Mouse (Mus musculus): ENCODE data around the gene Glul. TPM values are rescaled to one million over a fixed set of nuclear protein-coding genes. Genes with fewer than 3 reads are reported as not detected.

Gene Glul
- polyA plus RNA-seq, 1 experiment from 2014 or later = 111 TPM

Small RNAs within 50 kb of the gene (microRNA-seq; reads per million reads assigned to microRNA genes)
- 27.1 reads per million, percentile 31 among the genes with 10 or more reads in this experiment for gene Mir8114 (ENCODE audit: borderline number of aligned reads)

Other genes starting within 250 kb of the Glul start
- 0.14 and 0.35 TPM in 2 replicates for gene Rgs8, start 246.9 kb upstream of the Glul start, polyA plus RNA-seq (2015; fragmentation: Nextera tagmentation; extraction: Ambion mirVana)
- gene Rgs16, start 159.6 kb upstream of the Glul start, polyA plus RNA-seq (2015; fragmentation: Nextera tagmentation; extraction: Ambion mirVana) = 4.1 and 4.3 TPM in 2 replicates
- gene Rnasel, start 150.5 kb upstream of the Glul start, polyA plus RNA-seq (2015; fragmentation: Nextera tagmentation; extraction: Ambion mirVana) = 13.7 and 22.1 TPM in 2 replicates
- gene Rgsl1, start 55.8 kb upstream of the Glul start, polyA plus RNA-seq (2015; fragmentation: Nextera tagmentation; extraction: Ambion mirVana) = 0.50 and 0.82 TPM in 2 replicates
- 0.14 and 0.27 TPM in 2 replicates for gene Teddm1b, start 25.6 kb upstream of the Glul start, polyA plus RNA-seq (2015; fragmentation: Nextera tagmentation; extraction: Ambion mirVana)
- not detected in 2 replicates for gene Teddm1a, start 8.2 kb upstream of the Glul start, polyA plus RNA-seq (2015; fragmentation: Nextera tagmentation; extraction: Ambion mirVana)
- gene Teddm2, start 284 bp downstream of the Glul start, polyA plus RNA-seq (2015; fragmentation: Nextera tagmentation; extraction: Ambion mirVana) = 0.77 and 1.3 TPM in 2 replicates